Mouse (Mus musculus): ENCODE data around the gene Slc41a2.
"Not testable (repeated sequence)": the region's sequence is repeated elsewhere in the genome, so short reads cannot be mapped to it uniquely, and the experiment has no call there.

The Slc41a2 gene

DNA sequence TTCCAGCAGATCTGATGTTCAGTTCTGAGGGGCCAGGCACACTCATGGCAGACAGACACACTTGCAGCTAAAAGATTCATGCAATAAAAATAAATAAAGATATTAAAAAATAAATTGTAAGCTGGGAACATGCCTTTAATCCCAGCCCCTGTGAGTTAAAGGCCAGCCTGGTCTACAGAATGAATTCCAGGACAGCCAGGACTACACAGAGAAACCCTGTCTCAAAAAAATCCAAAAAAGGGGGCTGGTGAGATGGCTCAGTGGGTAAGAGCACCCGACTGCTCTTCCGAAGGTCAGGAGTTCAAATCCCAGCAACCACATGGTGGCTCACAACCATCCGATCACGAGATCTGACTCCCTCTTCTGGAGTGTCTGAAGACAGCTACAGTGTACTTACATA lies 14.1 kb upstream of the Slc41a2 start:
- not testable (repeated sequence) for DNase-seq

DNA sequence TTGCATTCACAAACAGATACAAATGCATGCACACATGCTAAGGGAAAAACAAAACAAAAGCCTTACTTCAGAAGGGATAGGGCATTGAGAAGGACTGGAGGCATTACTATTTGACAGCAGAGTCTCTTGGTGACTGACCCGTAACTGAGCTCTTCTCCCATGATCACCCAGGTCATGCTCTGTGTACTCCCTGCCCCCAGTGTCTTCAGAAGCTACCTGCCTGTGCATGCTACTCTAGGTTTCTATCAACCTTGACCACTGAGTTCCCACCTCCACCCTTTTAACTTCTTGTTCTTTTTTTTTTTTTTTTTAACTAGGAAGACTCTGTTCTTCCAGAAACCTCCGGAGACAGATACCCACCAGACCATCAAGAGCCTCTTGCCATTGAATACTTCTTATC lies 13.0 kb upstream of the Slc41a2 start:
- no peak for DNase-seq

DNA sequence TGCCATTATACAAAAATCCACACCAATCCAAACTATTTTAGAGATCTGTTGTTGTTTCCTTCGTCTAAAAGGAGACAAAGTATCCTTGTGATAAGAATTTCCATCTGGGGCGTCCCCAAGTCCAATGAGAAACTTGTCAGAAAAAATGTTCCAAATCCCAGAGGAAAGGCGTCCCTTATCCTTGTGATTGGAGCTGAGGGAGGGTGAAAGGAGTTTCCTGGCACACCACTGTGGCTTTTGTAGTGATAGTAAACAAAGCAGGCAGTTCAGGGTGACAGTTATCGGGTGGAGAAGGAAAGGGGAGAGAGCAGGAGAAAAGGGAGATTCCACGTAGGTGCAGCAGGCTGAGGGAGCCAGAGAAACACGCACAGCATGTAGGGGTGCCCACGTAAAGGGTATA lies 9.8 kb upstream of the Slc41a2 start:
- peak; percentile 17 for DNase-seq

DNA sequence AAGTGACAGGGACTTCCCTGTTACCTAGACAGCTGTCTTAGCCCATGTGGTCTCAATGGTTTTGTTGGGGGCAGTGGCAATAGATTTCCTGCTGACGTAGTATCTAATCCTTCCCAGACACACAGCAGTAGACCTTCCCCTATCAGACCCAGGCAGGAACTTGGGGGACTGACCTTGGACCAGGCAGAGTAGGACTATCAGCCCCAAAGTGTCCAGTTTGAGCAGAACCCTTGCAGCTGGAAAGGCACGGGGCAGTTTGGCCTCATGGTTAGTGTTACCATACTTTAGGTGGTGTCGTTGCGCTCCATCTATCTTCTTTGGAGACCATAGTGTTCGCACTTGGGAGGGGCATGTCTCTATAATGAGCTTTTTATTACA lies 8.7 kb upstream of the Slc41a2 start:
- no peak for DNase-seq

DNA sequence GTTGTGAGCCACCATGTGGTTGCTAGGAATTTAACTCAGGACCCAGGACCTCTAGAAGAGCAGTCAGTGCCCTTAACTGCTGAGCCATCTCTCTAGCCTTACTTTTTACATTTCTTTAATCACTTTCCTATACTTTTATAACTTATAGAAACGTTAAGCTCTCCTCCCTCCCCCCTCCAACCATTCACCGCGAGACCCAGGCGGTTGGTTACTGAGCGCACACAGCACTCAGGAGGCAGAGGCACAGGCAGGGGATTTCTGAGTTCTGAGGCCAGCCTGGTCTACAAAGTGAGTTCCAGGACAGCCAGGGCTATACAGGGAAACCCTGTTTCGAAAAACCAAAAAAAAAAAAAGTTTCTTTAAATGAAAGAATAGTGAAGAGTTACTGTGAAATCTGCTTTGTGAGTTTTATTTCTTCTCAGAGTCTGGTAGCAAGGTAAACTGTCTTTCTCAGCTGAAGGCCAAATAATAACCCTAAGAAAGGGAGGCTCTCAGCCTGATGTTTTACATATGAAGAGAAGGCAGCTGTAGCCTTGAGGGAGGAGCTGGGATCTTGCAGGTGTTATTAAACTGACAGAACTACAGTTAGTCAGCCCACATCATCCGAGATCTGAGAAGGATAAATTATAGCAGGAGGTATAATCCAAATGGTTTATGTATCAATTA lies 8.1 kb upstream of the Slc41a2 start:
- DNase-seq: no peak

DNA sequence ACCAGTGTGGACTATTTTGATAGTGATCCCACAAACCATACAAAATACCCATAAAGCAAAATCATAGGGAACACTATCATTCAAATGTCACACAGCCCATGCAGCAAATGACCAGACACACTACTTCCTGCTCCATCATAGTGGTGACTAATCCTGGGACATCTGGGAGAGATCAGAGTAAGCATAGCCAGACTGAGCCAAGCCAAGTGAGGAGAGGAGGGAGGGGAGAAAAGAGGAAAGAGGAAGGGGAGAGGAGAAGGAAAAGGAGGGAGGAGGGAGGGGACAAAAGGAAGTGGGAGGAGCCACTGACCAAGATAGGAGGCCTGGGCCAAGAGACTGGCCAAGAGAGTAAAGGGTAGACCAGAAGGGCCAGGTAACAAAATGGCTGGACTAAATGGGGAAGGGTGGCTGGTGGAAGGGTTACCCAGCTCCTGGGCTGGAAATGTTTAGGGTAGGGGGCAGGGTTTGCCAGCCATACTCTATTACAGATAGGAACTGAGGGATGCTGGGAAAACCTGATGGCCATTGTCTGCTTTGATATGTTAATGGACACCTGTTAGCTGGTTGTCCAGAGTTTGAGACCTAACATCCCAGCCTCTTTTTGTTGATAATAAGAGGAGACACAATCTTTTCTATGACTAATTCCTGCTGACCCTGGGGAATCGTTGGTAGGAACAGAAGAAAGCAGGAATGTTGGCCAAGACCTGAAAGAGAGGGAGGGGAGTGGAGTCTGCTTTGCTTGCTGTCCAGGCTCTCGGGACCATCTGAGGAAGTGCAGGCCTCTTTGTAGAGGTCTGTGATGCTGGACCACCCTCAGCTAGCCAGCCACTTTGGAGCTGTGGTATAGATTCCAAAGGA lies 6.4 kb upstream of the Slc41a2 start:
- no peak for DNase-seq

DNA sequence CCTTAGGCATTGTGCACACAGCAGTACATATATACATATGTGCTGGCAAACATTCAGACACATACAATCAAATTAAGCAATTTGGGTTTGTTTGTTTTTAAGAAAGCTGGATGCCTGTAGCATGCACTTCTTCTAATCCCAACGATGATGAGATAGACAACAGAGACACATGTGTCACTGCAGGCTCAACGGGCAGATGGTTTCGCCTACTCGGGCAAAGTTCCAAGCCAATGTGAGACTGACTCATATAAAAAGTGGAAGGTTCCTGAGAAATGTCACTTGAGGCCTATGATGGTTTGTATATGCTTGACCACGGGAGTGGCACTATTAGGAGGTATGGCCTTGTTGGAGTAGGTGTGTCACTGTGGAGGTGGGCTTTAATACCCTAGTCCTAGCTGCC lies 5.5 kb upstream of the Slc41a2 start:
- no peak for DNase-seq

DNA sequence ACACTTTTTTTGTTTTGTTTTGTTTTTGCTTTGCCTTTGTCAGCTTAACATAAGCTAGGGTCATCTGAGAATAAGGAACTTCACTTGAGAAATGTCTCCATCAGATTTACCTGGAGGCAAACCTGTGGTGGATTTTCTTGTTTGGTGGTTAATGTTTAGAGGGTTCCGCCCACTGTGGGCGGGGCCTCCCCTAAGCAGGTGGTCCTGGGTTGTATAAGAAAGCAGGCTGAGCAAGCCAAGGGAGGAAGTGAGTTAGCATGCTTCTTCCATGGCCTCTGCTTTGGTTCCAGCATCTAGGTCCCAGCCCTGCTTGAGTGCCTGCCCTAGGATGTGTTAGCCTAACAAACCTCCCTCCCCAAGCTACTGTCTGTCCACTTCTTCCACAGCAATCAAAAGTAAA lies 3.5 kb upstream of the Slc41a2 start:
- no peak for DNase-seq

DNA sequence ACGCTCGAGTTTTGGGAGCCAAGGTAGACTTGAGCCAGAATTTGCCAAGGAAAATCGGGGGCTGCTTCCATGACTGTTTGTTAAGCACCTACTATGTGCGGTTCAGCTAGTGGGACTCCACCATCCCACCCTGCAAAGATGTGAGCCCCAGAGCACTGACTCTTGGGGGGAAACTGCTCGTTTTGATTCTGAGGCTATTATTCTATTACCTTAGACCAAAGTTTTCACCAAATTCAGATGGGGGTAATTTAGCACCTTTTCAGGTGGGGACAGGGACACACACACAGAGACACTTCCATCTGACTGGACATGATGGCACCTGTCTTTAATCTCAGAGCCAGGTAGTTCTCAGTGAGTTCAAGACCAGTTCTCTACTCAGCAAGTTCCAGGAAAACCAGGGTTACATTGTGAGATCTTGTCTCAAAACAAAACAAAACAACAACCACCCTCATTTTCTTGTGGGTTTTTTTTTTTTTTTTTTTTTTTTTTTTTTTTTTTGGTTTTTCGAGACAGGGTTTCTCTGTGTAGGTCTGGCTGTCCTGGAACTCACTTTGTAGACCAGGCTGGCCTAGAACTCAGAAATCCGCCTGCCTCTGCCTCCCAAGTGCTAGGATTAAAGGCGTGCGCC lies 403 bp upstream of the Slc41a2 start:
- no peak for DNase-seq

DNA sequence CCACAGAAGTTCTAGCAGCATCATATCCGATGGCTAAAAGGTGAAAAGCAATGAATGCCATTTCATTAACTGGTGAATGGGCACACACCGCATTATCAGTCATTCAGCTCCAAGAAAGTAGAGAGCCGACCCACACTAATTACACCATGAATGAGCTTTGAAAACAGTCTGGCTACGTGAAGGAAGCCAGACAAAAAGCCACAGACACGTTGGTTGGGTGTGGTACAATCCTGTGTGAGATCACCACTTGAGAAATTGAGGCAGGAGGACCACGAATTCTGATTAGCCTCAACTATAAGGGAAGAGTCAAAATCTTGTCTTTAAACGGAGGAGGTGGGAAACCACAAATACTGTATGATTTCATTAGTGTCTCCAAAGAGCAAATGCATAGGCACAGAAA lies 1.3 kb downstream of the Slc41a2 start:
- DNase-seq: no peak

DNA sequence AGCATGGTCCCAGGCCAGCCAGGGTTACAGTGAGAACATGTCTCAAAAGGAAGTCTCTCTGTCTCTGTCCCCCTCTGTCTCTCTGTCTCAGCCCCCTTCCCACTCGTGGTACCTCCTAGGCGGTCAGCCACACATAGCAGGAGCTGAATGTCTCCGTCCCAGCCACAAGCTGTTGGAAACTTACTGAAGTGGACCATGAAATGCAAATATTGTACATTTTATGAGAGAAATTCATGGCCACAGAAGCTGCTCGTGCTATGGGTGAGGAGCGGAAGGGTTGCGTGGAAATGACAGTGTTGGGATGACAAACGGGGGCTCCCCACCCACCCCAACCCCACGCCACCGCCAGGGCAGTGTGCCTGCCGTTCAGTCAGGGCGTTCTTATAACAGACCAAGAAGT lies 5.1 kb downstream of the Slc41a2 start:
- DNase-seq: no peak

DNA sequence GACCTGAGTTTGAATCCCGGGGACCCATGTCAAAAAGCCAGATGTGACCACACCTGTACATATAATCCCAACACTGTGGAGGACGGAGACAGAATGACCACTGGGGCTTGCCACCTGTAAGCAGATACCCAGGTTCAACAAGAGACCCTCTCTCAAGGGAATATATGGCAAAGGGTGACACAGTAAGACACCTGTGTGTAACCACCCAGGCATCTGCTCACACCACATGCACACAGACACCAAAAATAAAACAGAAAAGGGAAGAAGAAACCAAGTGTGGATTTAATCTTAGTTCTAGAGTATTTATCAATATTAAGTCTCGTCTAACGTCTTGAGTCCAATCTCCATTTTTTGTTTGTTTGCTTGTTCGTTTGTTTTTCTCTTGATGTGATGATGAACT lies 5.9 kb downstream of the Slc41a2 start:
- no peak for DNase-seq

- no peak for DNase-seq
Observed at GRCm38 (mm10) chr10:83330336-83330735, 7.3 kb downstream of the Slc41a2 start.

DNA sequence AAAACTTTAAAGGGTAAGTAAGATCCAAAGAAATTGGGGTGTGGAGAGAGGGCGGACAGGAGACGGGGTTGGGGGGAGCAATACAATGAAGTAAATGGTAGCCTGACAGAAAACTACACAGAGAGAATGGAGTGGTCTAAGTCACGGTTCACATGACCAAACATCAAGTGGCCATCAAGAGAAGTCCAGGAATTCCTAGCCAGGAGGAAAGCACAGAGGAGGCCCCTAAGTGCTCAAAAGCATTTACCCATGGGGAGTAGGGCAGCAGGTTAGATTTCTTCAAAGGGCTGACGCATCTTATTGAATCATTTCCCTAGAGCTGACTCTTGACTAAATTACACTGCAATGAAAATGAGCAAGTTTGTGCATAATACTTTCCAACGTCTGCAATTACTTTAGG lies 8.9 kb downstream of the Slc41a2 start:
- no peak for DNase-seq

DNA sequence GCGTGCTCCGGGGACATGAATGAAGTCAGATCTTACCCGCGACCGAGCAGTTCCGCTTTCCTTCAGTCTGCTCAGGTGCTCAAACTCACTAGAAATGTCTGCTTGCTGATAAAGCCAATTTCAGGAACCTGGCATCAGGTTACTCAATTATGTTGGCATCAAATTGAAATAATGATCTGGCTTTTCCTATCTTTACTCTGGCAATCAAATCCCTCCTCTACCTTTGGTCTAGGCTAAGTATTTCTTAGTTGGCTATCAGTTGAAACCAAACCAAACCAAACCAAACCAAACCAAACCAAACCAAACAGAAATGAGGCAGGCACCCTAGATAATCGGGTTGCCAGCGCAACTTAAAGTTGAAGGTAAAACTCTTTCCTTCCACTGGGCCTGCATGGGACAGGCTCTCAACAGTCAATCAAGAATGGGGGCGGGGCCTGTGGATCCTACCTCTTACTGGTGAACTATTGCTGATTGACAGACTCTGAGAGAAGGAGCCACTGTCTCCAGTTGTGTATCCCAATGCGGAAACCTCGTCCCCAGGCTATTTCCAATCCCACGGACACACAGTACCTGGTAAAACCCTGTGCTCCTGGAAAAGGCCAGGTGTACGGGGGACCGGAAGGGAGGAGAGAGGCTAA lies 10.9 kb downstream of the Slc41a2 start:
- DNase-seq: no peak

GRCm38 (mm10) chr10:83325903-83326302 lies 11.8 kb downstream of the Slc41a2 start:
- DNase-seq: no peak

GRCm38 (mm10) chr10:83324871-83325270 lies 12.8 kb downstream of the Slc41a2 start:
- no peak for DNase-seq

- DNase-seq: no peak
Observed at GRCm38 (mm10) chr10:83322551-83323100, 15.1 kb downstream of the Slc41a2 start.

DNA sequence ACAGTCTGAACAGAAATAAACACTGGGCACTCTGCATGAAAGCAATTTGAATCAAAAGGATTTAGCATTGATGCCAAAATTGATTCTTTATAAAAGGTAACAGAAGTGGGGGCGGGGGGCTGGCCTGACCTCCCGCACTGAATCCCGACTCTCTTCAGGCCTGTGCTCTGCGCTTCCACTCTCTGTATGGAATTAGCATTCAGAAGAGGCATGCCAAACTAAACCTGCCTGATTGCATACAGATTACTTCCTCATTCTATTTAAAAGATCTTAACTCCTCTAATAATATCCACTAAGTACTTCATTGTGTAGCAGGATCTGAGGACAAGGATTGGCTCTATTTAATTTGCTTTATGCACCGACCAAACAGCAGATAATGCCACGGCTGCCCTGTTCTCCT lies 16.2 kb downstream of the Slc41a2 start:
- no peak for DNase-seq

- no peak for DNase-seq
Observed at GRCm38 (mm10) chr10:83320870-83321269, 16.8 kb downstream of the Slc41a2 start.

GRCm38 (mm10) chr10:83320396-83320795 lies 17.3 kb downstream of the Slc41a2 start:
- DNase-seq: no peak

GRCm38 (mm10) chr10:83313033-83313432 lies 24.6 kb downstream of the Slc41a2 start:
- DNase-seq: no peak

- DNase-seq: no peak
Observed at GRCm38 (mm10) chr10:83310356-83310755, 27.3 kb downstream of the Slc41a2 start.
